Mouse (Mus musculus) heart, adult 2 months (tissue): ENCODE data around the gene Clpb. TPM values are rescaled to one million over a fixed set of nuclear protein-coding genes. Genes with fewer than 3 reads are reported as not detected.

Source experiments
- DNase-seq, 2 experiments: peaks; one replicate each; pipeline ENCODE4 v3.0.0; 2021
- H3K27ac ChIP-seq: fragments of 200-600 bp; 2 replicates; pipeline ENCODE4 v1.8.1; 2022
- H3K27me3 ChIP-seq: fragments of 200-500 bp; 2 replicates; pipeline ENCODE4 v1.6.1; 2012; ENCODE audit warnings: mild to moderate bottlenecking, low read length, inconsistent platforms, mixed read lengths; ENCODE audit not compliant: control insufficient read depth, insufficient read depth
- H3K36me3 ChIP-seq: fragments of 200-500 bp; 2 replicates; pipeline ENCODE4 v1.6.1; 2012; ENCODE audit warnings: low read length, inconsistent platforms; ENCODE audit not compliant: control insufficient read depth, insufficient read depth
- H3K4me1 ChIP-seq: fragments of 200-500 bp; 2 replicates; pipeline ENCODE4 v1.6.1; 2011; ENCODE audit warnings: low read length; ENCODE audit not compliant: control insufficient read depth, insufficient read depth
- H3K4me3 ChIP-seq: fragments of 200-600 bp; 2 replicates; pipeline ENCODE4 v1.8.1; 2022
- H3K79me2 ChIP-seq: fragments of 200-500 bp; replicated peaks from 2 replicates; pipeline ENCODE4 v1.6.1; 2012; ENCODE audit warnings: mild to moderate bottlenecking, inconsistent platforms, low read length, moderate library complexity, mixed read lengths; ENCODE audit not compliant: control insufficient read depth, insufficient read depth
- H3K9ac ChIP-seq: fragments of 200-500 bp; 2 replicates; pipeline ENCODE4 v1.6.1; 2012; ENCODE audit warnings: low read depth, mild to moderate bottlenecking, control low read depth, inconsistent platforms, low read length, mixed read lengths
- CTCF ChIP-seq: fragments of 200-600 bp; IDR thresholded peaks from 2 replicates; pipeline ENCODE4 v1.8.1; 2022; ENCODE audit warnings: antibody characterized with exemption, mild to moderate bottlenecking, moderate library complexity
- EP300 ChIP-seq: fragments of 200-500 bp; IDR thresholded peaks from 2 replicates; pipeline ENCODE4 v1.6.1; 2011; ENCODE audit warnings: low read depth, low read length, control low read depth; ENCODE audit not compliant: insufficient read depth
- POLR2A ChIP-seq: fragments of 200-500 bp; IDR thresholded peaks from 2 replicates; pipeline ENCODE4 v1.6.1; 2011; ENCODE audit warnings: mild to moderate bottlenecking, low read depth, low read length, control low read depth; ENCODE audit not compliant: insufficient read depth
- WGBS: fragments of 180-500 bp; shearing (Covaris S2); methylation state at CpG from one replicate; pipeline ENCODE4 v1.1.7; 2018; 5-methylcytosine and 5-hydroxymethylcytosine counted together
- intact Hi-C: fragments of 180-260 bp; cut with DNase I; formaldehyde crosslinking; loops from one replicate; pipeline ENCODE4 v1.15.1; 2025
- polyA plus RNA-seq: library from polyadenylated mRNA; depleted of rRNA; stranded (reverse); fragments of >200 nt; gene quantifications from 2 replicates; pipeline ENCODE4 v1.2.3, GENCODE M21; 2012
- total RNA-seq, 2 experiments: library from RNA; stranded (reverse); gene quantifications; 2 replicates each; pipeline ENCODE4 v1.2.3; 2021

The Clpb gene
- total and polyA plus RNA-seq, 3 experiments: 57.3 to 79.2 (median 72.6) TPM

- intact Hi-C loops: no loop called here
- Histone ChIP-seq H3K36me3 (no peaks in the 10 kb centered on the region), H3K79me2 (no peaks in the 10 kb centered on the region), H3K9ac (no peak overlapping the region), H3K27ac (no peak overlapping the region), H3K4me1 (no peaks in the 10 kb centered on the region), H3K4me3 (no peak overlapping the region), H3K27me3 (no peaks in the 10 kb centered on the region)
- DNase-seq: no peak
- TF ChIP-seq POLR2A (no peak), EP300 (no peak), CTCF (no peak)
- WGBS: 94% methylated on average over 3 of the region's 3 CpGs
Measured at GRCm38 (mm10) chr7:101752346-101752745, 88.9 kb downstream of the Clpb start.

- H3K36me3 ChIP-seq: no peaks in the 10 kb centered on the region
- 95% methylated on average over 5 of the region's 5 CpGs for WGBS
- no peaks in the 10 kb centered on the region for H3K27me3 ChIP-seq
- DNase-seq: no peak
- no peaks in the 10 kb centered on the region for H3K4me1 ChIP-seq
- H3K27ac ChIP-seq: no peak overlapping the region
- H3K4me3 ChIP-seq: no peak overlapping the region
- intact Hi-C loops: no loop called here
- no peaks in the 10 kb centered on the region for H3K79me2 ChIP-seq
- TF ChIP-seq CTCF (no peak), POLR2A (no peak), EP300 (no peak)
- no peak overlapping the region for H3K9ac ChIP-seq
Measured at GRCm38 (mm10) chr7:101753492-101753891, 90.1 kb downstream of the Clpb start.

DNA sequence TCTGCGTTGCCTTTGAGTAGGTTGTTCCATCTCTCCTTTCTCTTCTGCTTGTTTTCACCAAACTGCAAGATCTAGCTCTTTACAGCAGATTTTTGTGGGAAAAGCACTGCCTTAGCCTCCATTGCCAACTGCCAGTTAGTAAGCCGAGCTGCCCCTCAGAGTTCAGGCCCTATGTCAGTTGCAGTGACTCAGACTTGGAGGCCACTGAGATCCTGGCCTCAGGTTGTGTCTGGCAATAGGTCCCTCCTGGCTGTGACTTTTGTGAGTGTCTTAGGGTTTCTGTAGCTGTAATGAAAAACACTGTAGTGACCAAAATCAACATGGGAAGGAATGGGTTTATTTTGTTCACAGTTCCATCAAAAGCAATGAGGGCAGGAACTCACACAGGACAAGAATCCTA, 91.0 kb downstream of the Clpb start:
- no peaks in the 10 kb centered on the region for H3K4me1 ChIP-seq
- H3K9ac ChIP-seq: no peak overlapping the region
- TF ChIP-seq EP300 (no peak), POLR2A (no peak), CTCF (no peak)
- intact Hi-C loops: no loop called here
- H3K4me3 ChIP-seq: no peak overlapping the region
- 83% methylated on average over 2 of the region's 2 CpGs for WGBS
- H3K27me3 ChIP-seq: no peaks in the 10 kb centered on the region
- no peak overlapping the region for H3K27ac ChIP-seq
- H3K79me2 ChIP-seq: no peaks in the 10 kb centered on the region
- no peak for DNase-seq
- H3K36me3 ChIP-seq: no peaks in the 10 kb centered on the region

GRCm38 (mm10) chr7:101755301-101755700, 91.9 kb downstream of the Clpb start:
- Histone ChIP-seq H3K4me3 (no peak overlapping the region), H3K9ac (no peak overlapping the region), H3K27ac (no peak overlapping the region), H3K36me3 (no peaks in the 10 kb centered on the region), H3K79me2 (no peaks in the 10 kb centered on the region), H3K4me1 (no peaks in the 10 kb centered on the region), H3K27me3 (no peaks in the 10 kb centered on the region)
- TF ChIP-seq EP300 (no peak), POLR2A (no peak)
- no peak for DNase-seq
- 93% methylated on average over 6 of the region's 6 CpGs for WGBS
- intact Hi-C loops: no loop called here

GRCm38 (mm10) chr7:101761899-101762780, 98.7 kb downstream of the Clpb start:
- Histone ChIP-seq H3K27me3 (no peaks in the 10 kb centered on the region), H3K36me3 (no peaks in the 10 kb centered on the region), H3K4me3 (no peak overlapping the region), H3K27ac (no peak overlapping the region), H3K9ac (no peak overlapping the region), H3K4me1 (no peaks in the 10 kb centered on the region; the same call in 1 of the 2 replicates), H3K79me2 (no peaks in the 10 kb centered on the region)
- intact Hi-C loops: no loop called here
- WGBS: 71% methylated on average over 11 of the region's 11 CpGs
- peak in 1 of 2 experiments; percentile 12 for DNase-seq
- TF ChIP-seq EP300: no peak
- TF ChIP-seq CTCF: no peak
- no peak for TF ChIP-seq POLR2A

GRCm38 (mm10) chr7:101767335-101767907, 104.0 kb downstream of the Clpb start:
- 50% methylated on average over 5 of the region's 5 CpGs for WGBS
- intact Hi-C loops: no loop called here
- H3K4me1 ChIP-seq: peaks cover 1% of the 10 kb centered on the region; the same call in 1 of the 2 replicates
- no peaks in the 10 kb centered on the region for H3K36me3 ChIP-seq
- peak; percentile 42 to 48 for DNase-seq
- no peaks in the 10 kb centered on the region for H3K79me2 ChIP-seq
- peak overlapping the region; percentile 34 for H3K27ac ChIP-seq
- no peak overlapping the region for H3K4me3 ChIP-seq
- no peak overlapping the region for H3K9ac ChIP-seq
- H3K27me3 ChIP-seq: no peaks in the 10 kb centered on the region
- TF ChIP-seq CTCF (no peak), EP300 (0 out of 2 replicates have a peak, but pooled peaks have one; percentile 24)
